Mouse (Mus musculus): ENCODE results near the gene Rfx2. TPM values are rescaled to one million over a fixed set of nuclear protein-coding genes. Genes with fewer than 3 reads are reported as not detected.
A peak's percentile ranks its signal among the peaks of the same experiment; 100 is the strongest.

Gene Rfx2
- polyA plus RNA-seq, 1 experiment: 31.3 TPM

GRCm38 (mm10) chr17:56740118-56740787, 90.6 kb downstream of the Rfx2 start:
- Histone ChIP-seq H3K27me3 (ENCODE audit: control insufficient read depth, insufficient read depth, low read length) (no peaks in the 10 kb centered on the region), H3K27ac (ENCODE audit: control insufficient read depth, insufficient read depth, low read length) (no peak overlapping the region), H3K4me1 (replicated peaks; ENCODE audit: control insufficient read depth, insufficient read depth, low read length) (0 out of 2 replicates have a peak, but pooled peaks cover 2% of the 10 kb centered on the region), H3K4me3 (ENCODE audit: control insufficient read depth, insufficient read depth, low read length) (no peak overlapping the region), H3K36me3 (ENCODE audit: control insufficient read depth, insufficient read depth, low read length) (no peaks in the 10 kb centered on the region)
- DNase-seq: no peak
- 90% methylated on average over 17 of the region's 17 CpGs for WGBS
- TF ChIP-seq CTCF (IDR thresholded peaks at IDR 0.05; ENCODE audit: borderline replicate concordance, control insufficient read depth, extremely low read depth, insufficient read depth, low read length, poor library complexity) (no peak), POLR2A (IDR thresholded peaks at IDR 0.05; ENCODE audit: control insufficient read depth, extremely low read depth, insufficient read depth, low read length, poor library complexity) (no peak)

DNA sequence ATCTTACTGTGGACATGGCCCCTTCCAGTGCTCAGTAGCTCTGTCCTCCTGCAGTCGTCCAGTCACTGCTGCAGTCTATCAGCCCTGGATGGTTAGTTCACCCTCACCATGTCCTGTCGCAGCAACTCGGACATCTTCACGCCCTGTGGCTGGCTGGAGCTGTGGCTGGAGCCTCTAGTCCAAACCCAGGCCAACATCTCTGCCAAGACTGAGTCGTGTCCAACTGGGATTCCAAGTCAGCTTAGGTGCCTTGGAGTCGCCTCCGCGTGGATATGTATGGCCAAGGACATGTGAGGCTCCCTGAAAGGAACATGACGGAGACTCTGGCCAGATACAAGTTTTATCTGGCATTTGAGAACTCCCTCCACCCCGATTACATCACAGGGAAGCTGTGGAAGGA, 92.6 kb downstream of the Rfx2 start:
- H3K27ac ChIP-seq (ENCODE audit: control insufficient read depth, insufficient read depth, low read length): no peak overlapping the region
- no peak overlapping the region for H3K4me3 ChIP-seq (ENCODE audit: control insufficient read depth, insufficient read depth, low read length)
- no peaks in the 10 kb centered on the region for H3K36me3 ChIP-seq (ENCODE audit: control insufficient read depth, insufficient read depth, low read length)
- TF ChIP-seq CTCF (IDR thresholded peaks at IDR 0.05; ENCODE audit: borderline replicate concordance, control insufficient read depth, extremely low read depth, insufficient read depth, low read length, poor library complexity) (no peak), POLR2A (IDR thresholded peaks at IDR 0.05; ENCODE audit: control insufficient read depth, extremely low read depth, insufficient read depth, low read length, poor library complexity) (no peak)
- no peaks in the 10 kb centered on the region for H3K4me1 ChIP-seq (replicated peaks; ENCODE audit: control insufficient read depth, insufficient read depth, low read length)
- DNase-seq: no peak
- WGBS: 88% methylated on average over 10 of the region's 10 CpGs
- no peaks in the 10 kb centered on the region for H3K27me3 ChIP-seq (ENCODE audit: control insufficient read depth, insufficient read depth, low read length)

DNA sequence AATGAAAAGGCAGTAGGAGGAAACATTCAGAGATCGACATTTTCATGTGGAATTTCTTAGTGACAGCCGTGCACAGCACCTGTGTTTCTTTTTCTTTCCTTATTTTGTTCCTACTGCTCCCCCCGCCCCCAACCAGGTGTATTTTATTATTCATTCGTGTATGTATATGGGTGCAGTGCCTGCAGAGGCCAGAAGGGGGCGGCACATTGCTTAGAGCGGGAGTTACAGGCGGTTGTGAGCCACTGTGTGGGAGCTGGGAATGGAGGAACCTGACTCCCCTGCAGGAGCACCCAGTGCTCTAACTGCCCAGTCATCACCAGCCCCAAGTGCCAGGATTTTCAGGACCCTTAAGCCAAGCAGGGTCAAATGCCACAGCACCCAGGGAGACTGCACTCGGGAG, 94.3 kb downstream of the Rfx2 start:
- Histone ChIP-seq H3K36me3 (ENCODE audit: control insufficient read depth, insufficient read depth, low read length) (no peaks in the 10 kb centered on the region), H3K4me3 (ENCODE audit: control insufficient read depth, insufficient read depth, low read length) (no peak overlapping the region), H3K4me1 (replicated peaks; ENCODE audit: control insufficient read depth, insufficient read depth, low read length) (no peaks in the 10 kb centered on the region), H3K27me3 (ENCODE audit: control insufficient read depth, insufficient read depth, low read length) (no peaks in the 10 kb centered on the region), H3K27ac (ENCODE audit: control insufficient read depth, insufficient read depth, low read length) (no peak overlapping the region)
- TF ChIP-seq POLR2A (IDR thresholded peaks at IDR 0.05; ENCODE audit: control insufficient read depth, extremely low read depth, insufficient read depth, low read length, poor library complexity) (no peak), CTCF (IDR thresholded peaks at IDR 0.05; ENCODE audit: borderline replicate concordance, control insufficient read depth, extremely low read depth, insufficient read depth, low read length, poor library complexity) (peak; percentile 79; the same call in 1 of the 2 replicates)
- WGBS: 51% methylated on average over 8 of the region's 8 CpGs
- peak; percentile 39 for DNase-seq

- no peak for DNase-seq
- H3K36me3 ChIP-seq (ENCODE audit: control insufficient read depth, insufficient read depth, low read length): no peaks in the 10 kb centered on the region
- H3K27ac ChIP-seq (ENCODE audit: control insufficient read depth, insufficient read depth, low read length): no peak overlapping the region
- H3K27me3 ChIP-seq (ENCODE audit: control insufficient read depth, insufficient read depth, low read length): no peaks in the 10 kb centered on the region
- WGBS: 91% methylated on average over 2 of the region's 2 CpGs
- no peak overlapping the region for H3K4me3 ChIP-seq (ENCODE audit: control insufficient read depth, insufficient read depth, low read length)
- H3K4me1 ChIP-seq (replicated peaks; ENCODE audit: control insufficient read depth, insufficient read depth, low read length): peaks cover 7% of the 10 kb centered on the region; the same call in 1 of the 2 replicates
- TF ChIP-seq CTCF (IDR thresholded peaks at IDR 0.05; ENCODE audit: borderline replicate concordance, control insufficient read depth, extremely low read depth, insufficient read depth, low read length, poor library complexity) (no peak), POLR2A (IDR thresholded peaks at IDR 0.05; ENCODE audit: control insufficient read depth, extremely low read depth, insufficient read depth, low read length, poor library complexity) (no peak)
Measured at GRCm38 (mm10) chr17:56729656-56730055, 101.2 kb downstream of the Rfx2 start.

GRCm38 (mm10) chr17:56729151-56729550, 101.7 kb downstream of the Rfx2 start:
- DNase-seq: no peak

GRCm38 (mm10) chr17:56728117-56728516, 102.7 kb downstream of the Rfx2 start:
- no peak overlapping the region for H3K27ac ChIP-seq (ENCODE audit: control insufficient read depth, insufficient read depth, low read length)
- TF ChIP-seq CTCF (IDR thresholded peaks at IDR 0.05; ENCODE audit: borderline replicate concordance, control insufficient read depth, extremely low read depth, insufficient read depth, low read length, poor library complexity) (no peak), POLR2A (IDR thresholded peaks at IDR 0.05; ENCODE audit: control insufficient read depth, extremely low read depth, insufficient read depth, low read length, poor library complexity) (no peak)

More at GRCm38 (mm10) chr17:56729151-56729550, 101.7 kb downstream of the Rfx2 start:
- TF ChIP-seq CTCF (IDR thresholded peaks at IDR 0.05; ENCODE audit: borderline replicate concordance, control insufficient read depth, extremely low read depth, insufficient read depth, low read length, poor library complexity) (no peak), POLR2A (IDR thresholded peaks at IDR 0.05; ENCODE audit: control insufficient read depth, extremely low read depth, insufficient read depth, low read length, poor library complexity) (no peak)
- H3K27ac ChIP-seq (ENCODE audit: control insufficient read depth, insufficient read depth, low read length): no peak overlapping the region; the same call in 1 of the 2 replicates
- no peaks in the 10 kb centered on the region for H3K27me3 ChIP-seq (ENCODE audit: control insufficient read depth, insufficient read depth, low read length)
- 79% methylated on average over 6 of the region's 6 CpGs for WGBS
- no peak overlapping the region for H3K4me3 ChIP-seq (ENCODE audit: control insufficient read depth, insufficient read depth, low read length)
- H3K36me3 ChIP-seq (ENCODE audit: control insufficient read depth, insufficient read depth, low read length): no peaks in the 10 kb centered on the region
- peaks cover 7% of the 10 kb centered on the region; the same call in 1 of the 2 replicates for H3K4me1 ChIP-seq (replicated peaks; ENCODE audit: control insufficient read depth, insufficient read depth, low read length)

More at GRCm38 (mm10) chr17:56728117-56728516, 102.7 kb downstream of the Rfx2 start:
- peaks cover 6% of the 10 kb centered on the region; the same call in 1 of the 2 replicates for H3K36me3 ChIP-seq (ENCODE audit: control insufficient read depth, insufficient read depth, low read length)
- peaks cover 7% of the 10 kb centered on the region; the same call in 1 of the 2 replicates for H3K4me1 ChIP-seq (replicated peaks; ENCODE audit: control insufficient read depth, insufficient read depth, low read length)
- 54% methylated on average over 12 of the region's 12 CpGs for WGBS
- H3K4me3 ChIP-seq (ENCODE audit: control insufficient read depth, insufficient read depth, low read length): no peak overlapping the region
- no peak for DNase-seq
- H3K27me3 ChIP-seq (ENCODE audit: control insufficient read depth, insufficient read depth, low read length): no peaks in the 10 kb centered on the region
